Mouse (Mus musculus): ENCODE data around the gene Zbtb32. TPM values are rescaled to one million over a fixed set of nuclear protein-coding genes. Genes with fewer than 3 reads are reported as not detected.

The Zbtb32 gene
- polyA plus RNA-seq, 1 experiment: 22.7 TPM

GRCm38 (mm10) chr7:30550603-30551002 is 48.1 kb downstream of the Zbtb32 start:
- TF ChIP-seq CTCF (IDR thresholded peaks at IDR 0.05; ENCODE audit: low read depth, low read length) (no peak), POLR2A (IDR thresholded peaks at IDR 0.05; ENCODE audit: insufficient read depth, low read length) (no peak), EP300 (IDR thresholded peaks at IDR 0.05; ENCODE audit: insufficient read depth, low read depth, low read length) (no peak)
- Histone ChIP-seq H3K4me3 (ENCODE audit: low read depth, low read length) (no peak overlapping the region), H3K4me1 (ENCODE audit: control insufficient read depth, insufficient read depth, low read length) (no peaks in the 10 kb centered on the region), H3K27me3 (ENCODE audit: control insufficient read depth, insufficient read depth, low read length, poor library complexity, severe bottlenecking) (no peaks in the 10 kb centered on the region), H3K36me3 (ENCODE audit: control insufficient read depth, insufficient read depth, low read length, poor library complexity, severe bottlenecking) (peaks cover 7% of the 10 kb centered on the region), H3K27ac (ENCODE audit: insufficient read depth, low read length) (no peak overlapping the region), H3K9ac (ENCODE audit: low read depth, poor library complexity, severe bottlenecking) (no peak overlapping the region), H3K9me3 (replicated peaks; ENCODE audit: control insufficient read depth, insufficient read depth, low read length, poor library complexity, severe bottlenecking) (no peaks in the 10 kb centered on the region)

DNA sequence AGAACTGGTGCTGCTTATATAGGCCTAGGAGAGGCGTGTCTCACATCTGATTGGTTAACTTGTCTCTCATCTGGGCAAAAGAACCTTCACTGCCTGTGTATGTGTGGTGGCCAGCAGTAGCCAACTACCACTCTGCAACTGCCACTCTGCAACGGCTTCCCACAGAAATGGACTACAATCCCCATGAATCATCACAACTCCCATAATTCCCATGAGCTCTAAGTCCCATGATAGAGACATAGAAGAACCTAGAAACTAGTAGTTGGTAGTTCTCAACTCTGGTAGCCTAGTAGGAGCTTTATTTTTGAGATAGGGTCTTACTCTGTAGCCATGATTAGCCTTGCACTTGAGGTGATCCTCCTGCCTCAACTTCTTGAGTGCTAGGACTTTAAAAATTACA is 48.8 kb downstream of the Zbtb32 start:
- no peak for TF ChIP-seq CTCF (IDR thresholded peaks at IDR 0.05; ENCODE audit: low read depth, low read length)
- Histone ChIP-seq H3K27ac (ENCODE audit: insufficient read depth, low read length) (no peak overlapping the region), H3K27me3 (ENCODE audit: control insufficient read depth, insufficient read depth, low read length, poor library complexity, severe bottlenecking) (no peaks in the 10 kb centered on the region), H3K4me1 (ENCODE audit: control insufficient read depth, insufficient read depth, low read length) (no peaks in the 10 kb centered on the region), H3K4me3 (ENCODE audit: low read depth, low read length) (no peak overlapping the region), H3K36me3 (ENCODE audit: control insufficient read depth, insufficient read depth, low read length, poor library complexity, severe bottlenecking) (no peaks in the 10 kb centered on the region; the same call in none of the 2 replicates), H3K9me3 (replicated peaks; ENCODE audit: control insufficient read depth, insufficient read depth, low read length, poor library complexity, severe bottlenecking) (no peaks in the 10 kb centered on the region), H3K9ac (ENCODE audit: low read depth, poor library complexity, severe bottlenecking) (no peak overlapping the region)

- TF ChIP-seq POLR2A (IDR thresholded peaks at IDR 0.05; ENCODE audit: insufficient read depth, low read length) (no peak), EP300 (IDR thresholded peaks at IDR 0.05; ENCODE audit: insufficient read depth, low read depth, low read length) (no peak), CTCF (IDR thresholded peaks at IDR 0.05; ENCODE audit: low read depth, low read length) (no peak)
- Histone ChIP-seq H3K4me1 (ENCODE audit: control insufficient read depth, insufficient read depth, low read length) (peaks cover 2% of the 10 kb centered on the region), H3K36me3 (ENCODE audit: control insufficient read depth, insufficient read depth, low read length, poor library complexity, severe bottlenecking) (no peaks in the 10 kb centered on the region; the same call in none of the 2 replicates), H3K4me3 (ENCODE audit: low read depth, low read length) (no peak overlapping the region), H3K9ac (ENCODE audit: low read depth, poor library complexity, severe bottlenecking) (no peak overlapping the region), H3K27ac (ENCODE audit: insufficient read depth, low read length) (no peak overlapping the region), H3K27me3 (ENCODE audit: control insufficient read depth, insufficient read depth, low read length, poor library complexity, severe bottlenecking) (no peaks in the 10 kb centered on the region), H3K9me3 (replicated peaks; ENCODE audit: control insufficient read depth, insufficient read depth, low read length, poor library complexity, severe bottlenecking) (no peaks in the 10 kb centered on the region)
Observed at GRCm38 (mm10) chr7:30544327-30544726, 54.4 kb downstream of the Zbtb32 start.

DNA sequence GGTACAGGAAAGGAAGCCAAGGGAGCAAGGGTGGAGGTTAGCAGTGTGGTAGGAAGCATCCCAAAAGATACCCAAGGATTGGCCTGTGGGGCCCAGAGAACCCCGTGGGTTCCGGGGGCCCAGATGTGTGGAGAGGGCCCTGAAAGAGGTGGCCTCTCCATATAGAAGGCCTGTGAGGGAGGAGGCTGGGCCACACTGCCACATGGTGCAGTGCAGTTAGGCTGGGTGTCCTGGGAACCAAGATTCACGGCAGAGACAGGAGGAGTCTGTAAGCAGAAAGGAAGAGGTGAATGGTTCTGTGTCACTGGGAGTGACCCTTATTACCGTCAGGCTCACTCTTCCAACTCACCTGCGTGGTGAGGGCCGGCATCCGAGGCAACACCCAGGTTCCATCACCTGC is 58.1 kb downstream of the Zbtb32 start:
- no peak for TF ChIP-seq CTCF (IDR thresholded peaks at IDR 0.05; ENCODE audit: low read depth, low read length)
- no peak for TF ChIP-seq POLR2A (IDR thresholded peaks at IDR 0.05; ENCODE audit: insufficient read depth, low read length)
- TF ChIP-seq EP300 (IDR thresholded peaks at IDR 0.05; ENCODE audit: insufficient read depth, low read depth, low read length): no peak
- Histone ChIP-seq H3K36me3 (ENCODE audit: control insufficient read depth, insufficient read depth, low read length, poor library complexity, severe bottlenecking) (no peaks in the 10 kb centered on the region), H3K4me1 (ENCODE audit: control insufficient read depth, insufficient read depth, low read length) (peaks cover 2% of the 10 kb centered on the region), H3K4me3 (ENCODE audit: low read depth, low read length) (no peak overlapping the region), H3K27ac (ENCODE audit: insufficient read depth, low read length) (no peak overlapping the region), H3K9me3 (replicated peaks; ENCODE audit: control insufficient read depth, insufficient read depth, low read length, poor library complexity, severe bottlenecking) (no peaks in the 10 kb centered on the region), H3K9ac (ENCODE audit: low read depth, poor library complexity, severe bottlenecking) (0 out of 2 replicates have a peak overlapping the region, but pooled peaks have one; percentile 6), H3K27me3 (ENCODE audit: control insufficient read depth, insufficient read depth, low read length, poor library complexity, severe bottlenecking) (no peaks in the 10 kb centered on the region)

Other genes with a start within 250 kb of the Zbtb32 start
- 4.2 and 6.3 TPM in 2 replicates for gene Lrfn3, start 236.1 kb downstream of the Zbtb32 start, polyA plus RNA-seq (2011; ENCODE audit: insufficient read depth, insufficient read length, low read depth, missing spikeins)
- not detected in 2 replicates for gene Tyrobp, start 185.1 kb downstream of the Zbtb32 start, polyA plus RNA-seq (2011; ENCODE audit: insufficient read depth, insufficient read length, low read depth, missing spikeins)
- gene Hcst, start 179.1 kb downstream of the Zbtb32 start, polyA plus RNA-seq (2011; ENCODE audit: insufficient read depth, insufficient read length, low read depth, missing spikeins): not detected in 2 replicates
- gene Nfkbid, start 177.2 kb downstream of the Zbtb32 start, polyA plus RNA-seq (2011; ENCODE audit: insufficient read depth, insufficient read length, low read depth, missing spikeins): 4.1 TPM in 2 replicates
- gene Aplp1, start 153.4 kb downstream of the Zbtb32 start, polyA plus RNA-seq (2011; ENCODE audit: insufficient read depth, insufficient read length, low read depth, missing spikeins): 70.6 and 78.2 TPM in 2 replicates
- gene Kirrel2, start 141.2 kb downstream of the Zbtb32 start, polyA plus RNA-seq (2011; ENCODE audit: insufficient read depth, insufficient read length, low read depth, missing spikeins): 5.8 and 9.4 TPM in 2 replicates
- gene Nphs1, start 140.6 kb downstream of the Zbtb32 start, polyA plus RNA-seq (2011; ENCODE audit: insufficient read depth, insufficient read length, low read depth, missing spikeins): 27.5 and 30.9 TPM in 2 replicates
- 0.58 TPM in 1 of 2 replicates, not detected in the other for gene Prodh2, start 105.3 kb downstream of the Zbtb32 start, polyA plus RNA-seq (2011; ENCODE audit: insufficient read depth, insufficient read length, low read depth, missing spikeins)
- gene Arhgap33, start 63.8 kb downstream of the Zbtb32 start, polyA plus RNA-seq (2011; ENCODE audit: insufficient read depth, insufficient read length, low read depth, missing spikeins): 6.0 and 6.5 TPM in 2 replicates
- gene Hspb6, start 46.7 kb downstream of the Zbtb32 start, polyA plus RNA-seq (2011; ENCODE audit: insufficient read depth, insufficient read length, low read depth, missing spikeins): 6.4 and 7.0 TPM in 2 replicates
- gene Proser3, start 46.6 kb downstream of the Zbtb32 start, polyA plus RNA-seq (2011; ENCODE audit: insufficient read depth, insufficient read length, low read depth, missing spikeins): 16.8 and 17.3 TPM in 2 replicates
- 23.3 and 29.3 TPM in 2 replicates for gene Lin37, start 39.1 kb downstream of the Zbtb32 start, polyA plus RNA-seq (2011; ENCODE audit: insufficient read depth, insufficient read length, low read depth, missing spikeins)
- gene U2af1l4, start 35.6 kb downstream of the Zbtb32 start, polyA plus RNA-seq (2011; ENCODE audit: insufficient read depth, insufficient read length, low read depth, missing spikeins): 50.9 and 73.9 TPM in 2 replicates
- 1.8 and 1.9 TPM in 2 replicates for gene Gm49396, start 35.6 kb downstream of the Zbtb32 start, polyA plus RNA-seq (2011; ENCODE audit: insufficient read depth, insufficient read length, low read depth, missing spikeins)
- 99.8 and 107 TPM in 2 replicates for gene Psenen, start 35.3 kb downstream of the Zbtb32 start, polyA plus RNA-seq (2011; ENCODE audit: insufficient read depth, insufficient read length, low read depth, missing spikeins)
- gene Igflr1, start 33.5 kb downstream of the Zbtb32 start, polyA plus RNA-seq (2011; ENCODE audit: insufficient read depth, insufficient read length, low read depth, missing spikeins): 0.72 TPM in 1 of 2 replicates, not detected in the other
- 70.2 and 81.4 TPM in 2 replicates for gene Kmt2b, start 10.2 kb downstream of the Zbtb32 start, polyA plus RNA-seq (2011; ENCODE audit: insufficient read depth, insufficient read length, low read depth, missing spikeins)
- gene Upk1a, start 13.9 kb upstream of the Zbtb32 start, polyA plus RNA-seq (2011; ENCODE audit: insufficient read depth, insufficient read length, low read depth, missing spikeins): 2.5 and 2.8 TPM in 2 replicates
- gene Cox6b1, start 27.2 kb upstream of the Zbtb32 start, polyA plus RNA-seq (2011; ENCODE audit: insufficient read depth, insufficient read length, low read depth, missing spikeins): 540 and 569 TPM in 2 replicates
- gene Etv2, start 36.9 kb upstream of the Zbtb32 start, polyA plus RNA-seq (2011; ENCODE audit: insufficient read depth, insufficient read length, low read depth, missing spikeins): 2.8 and 3.3 TPM in 2 replicates
- 42.3 and 47.0 TPM in 2 replicates for gene Rbm42, start 51.4 kb upstream of the Zbtb32 start, polyA plus RNA-seq (2011; ENCODE audit: insufficient read depth, insufficient read length, low read depth, missing spikeins)
- gene Haus5, start 66.1 kb upstream of the Zbtb32 start, polyA plus RNA-seq (2011; ENCODE audit: insufficient read depth, insufficient read length, low read depth, missing spikeins): 16.9 and 17.8 TPM in 2 replicates
- gene Pmis2, start 72.7 kb upstream of the Zbtb32 start, polyA plus RNA-seq (2011; ENCODE audit: insufficient read depth, insufficient read length, low read depth, missing spikeins): not detected in 2 replicates
- not detected in 2 replicates for gene 2200002J24Rik, start 100.0 kb upstream of the Zbtb32 start, polyA plus RNA-seq (2011; ENCODE audit: insufficient read depth, insufficient read length, low read depth, missing spikeins)
- gene Atp4a, start 113.3 kb upstream of the Zbtb32 start, polyA plus RNA-seq (2011; ENCODE audit: insufficient read depth, insufficient read length, low read depth, missing spikeins): 1.4 and 1.6 TPM in 2 replicates
- gene Tmem147, start 130.6 kb upstream of the Zbtb32 start, polyA plus RNA-seq (2011; ENCODE audit: insufficient read depth, insufficient read length, low read depth, missing spikeins): 66.7 and 75.8 TPM in 2 replicates
- not detected in 2 replicates for gene Gapdhs, start 144.8 kb upstream of the Zbtb32 start, polyA plus RNA-seq (2011; ENCODE audit: insufficient read depth, insufficient read length, low read depth, missing spikeins)
- gene Sbsn, start 152.6 kb upstream of the Zbtb32 start, polyA plus RNA-seq (2011; ENCODE audit: insufficient read depth, insufficient read length, low read depth, missing spikeins): 12.4 and 14.6 TPM in 2 replicates
- 0.70 and 0.99 TPM in 2 replicates for gene Dmkn, start 164.8 kb upstream of the Zbtb32 start, polyA plus RNA-seq (2011; ENCODE audit: insufficient read depth, insufficient read length, low read depth, missing spikeins)
- gene Krtdap, start 189.0 kb upstream of the Zbtb32 start, polyA plus RNA-seq (2011; ENCODE audit: insufficient read depth, insufficient read length, low read depth, missing spikeins): 5.0 and 9.1 TPM in 2 replicates
- gene Ffar2, start 224.9 kb upstream of the Zbtb32 start, polyA plus RNA-seq (2011; ENCODE audit: insufficient read depth, insufficient read length, low read depth, missing spikeins): not detected in 2 replicates

All from ES-Bruce4 (cell line).